Mouse (Mus musculus) megakaryocyte, embryonic 14.5 days (primary cell): ENCODE data around the gene Gmds.

Experiments
- FLI1 ChIP-seq: IDR thresholded peaks from 2 replicates; pipeline ENCODE4 v1.6.1; 2012; ENCODE audit warnings: low read length, inconsistent platforms, mixed read lengths
- GATA1 ChIP-seq: IDR thresholded peaks from 3 replicates; pipeline ENCODE4 v1.6.1; 2012; ENCODE audit warnings: mixed read lengths, low read length, inconsistent platforms, borderline replicate concordance

DNA sequence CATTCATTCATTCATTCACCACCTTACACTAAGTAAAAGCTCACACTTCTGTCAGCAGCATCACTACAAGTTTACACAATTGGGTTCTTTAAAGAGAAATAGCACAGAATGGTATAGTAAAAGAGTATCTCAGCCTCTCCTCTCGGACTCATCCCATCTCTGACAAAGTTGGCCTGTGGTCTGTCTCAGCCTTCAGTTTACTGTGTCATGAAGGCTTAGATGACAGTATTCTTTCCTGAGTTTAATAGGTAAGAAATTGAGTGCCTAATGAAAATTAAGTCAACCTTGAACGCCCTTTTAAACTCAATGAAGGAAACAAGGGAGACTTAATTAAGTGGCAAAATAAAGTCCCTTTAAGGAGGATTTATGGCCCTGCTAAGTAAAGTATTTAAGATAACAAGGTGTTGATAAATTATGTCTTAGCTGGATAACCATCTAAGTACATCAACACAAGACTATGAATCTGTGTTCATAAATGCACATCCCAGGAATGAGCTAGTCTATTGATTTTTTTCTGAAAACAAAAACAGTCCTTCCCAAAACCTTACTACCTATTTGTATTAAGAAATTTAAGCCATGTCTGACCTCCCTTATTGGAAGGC, 160.6 kb downstream of the Gmds start:
- TF ChIP-seq GATA1: no peak
- no peak for TF ChIP-seq FLI1
